Mouse (Mus musculus): ENCODE results near the gene Rfx6. TPM values are rescaled to one million over a fixed set of nuclear protein-coding genes. Genes with fewer than 3 reads are reported as not detected.

The Rfx6 gene
- not detected in 2 replicates for polyA plus RNA-seq (2015; fragmentation: Nextera tagmentation; extraction: Ambion mirVana)

GRCm38 (mm10) chr10:51677548-51678250 is at the start of gene Rfx6:
Rfx6 (plus strand) TSS chr10:51677756.
- peak within 1 kb of the TSS; percentile 45 for H3K4me3 ChIP-seq (ENCODE audit: low read length)
- no peaks in the 10 kb centered on the region for H3K36me3 ChIP-seq (ENCODE audit: insufficient read depth, low read length)
- no peaks in the 10 kb centered on the region for H3K9me3 ChIP-seq (ENCODE audit: low read length)
- ATAC-seq (ENCODE audit: low FRiP score, low TSS enrichment): peak; percentile 74; the same call in 1 of the 2 replicates
- H3K4me1 ChIP-seq (ENCODE audit: insufficient read depth, low read length): 0 out of 2 replicates have a peak, but pooled peaks cover 8% of the 10 kb centered on the region
- no peak within 1 kb of the TSS for H3K9ac ChIP-seq (replicated peaks; ENCODE audit: low read length)
- H3K27ac ChIP-seq (ENCODE audit: low read length): no peak within 1 kb of the TSS
- peaks cover 27% of the 10 kb centered on the region for H3K27me3 ChIP-seq (ENCODE audit: insufficient read depth, low read length)
- H3K4me2 ChIP-seq (replicated peaks; ENCODE audit: low read depth, low read length): peak within 1 kb of the TSS; percentile 66
- whole genome bisulfite sequencing: under 1% methylated on average over 33 of the region's 38 CpGs

GRCm38 (mm10) chr10:51631411-51632136 is 46.0 kb upstream of the Rfx6 start, which contains the start of gene Gprc6a:
Gprc6a (minus strand) TSS chr10:51631461.
- H3K4me3 ChIP-seq (ENCODE audit: low read length): no peak within 1 kb of the TSS
- no peaks in the 10 kb centered on the region for H3K4me1 ChIP-seq (ENCODE audit: insufficient read depth, low read length)
- no peak for ATAC-seq (ENCODE audit: low FRiP score, low TSS enrichment)
- H3K4me2 ChIP-seq (replicated peaks; ENCODE audit: low read depth, low read length): no peak within 1 kb of the TSS
- H3K27ac ChIP-seq (ENCODE audit: low read length): no peak within 1 kb of the TSS
- H3K27me3 ChIP-seq (ENCODE audit: insufficient read depth, low read length): no peaks in the 10 kb centered on the region
- H3K9ac ChIP-seq (replicated peaks; ENCODE audit: low read length): no peak within 1 kb of the TSS
- WGBS: 70% methylated on average over 8 of the region's 8 CpGs
- no peaks in the 10 kb centered on the region for H3K36me3 ChIP-seq (ENCODE audit: insufficient read depth, low read length)
- no peaks in the 10 kb centered on the region for H3K9me3 ChIP-seq (ENCODE audit: low read length)

DNA sequence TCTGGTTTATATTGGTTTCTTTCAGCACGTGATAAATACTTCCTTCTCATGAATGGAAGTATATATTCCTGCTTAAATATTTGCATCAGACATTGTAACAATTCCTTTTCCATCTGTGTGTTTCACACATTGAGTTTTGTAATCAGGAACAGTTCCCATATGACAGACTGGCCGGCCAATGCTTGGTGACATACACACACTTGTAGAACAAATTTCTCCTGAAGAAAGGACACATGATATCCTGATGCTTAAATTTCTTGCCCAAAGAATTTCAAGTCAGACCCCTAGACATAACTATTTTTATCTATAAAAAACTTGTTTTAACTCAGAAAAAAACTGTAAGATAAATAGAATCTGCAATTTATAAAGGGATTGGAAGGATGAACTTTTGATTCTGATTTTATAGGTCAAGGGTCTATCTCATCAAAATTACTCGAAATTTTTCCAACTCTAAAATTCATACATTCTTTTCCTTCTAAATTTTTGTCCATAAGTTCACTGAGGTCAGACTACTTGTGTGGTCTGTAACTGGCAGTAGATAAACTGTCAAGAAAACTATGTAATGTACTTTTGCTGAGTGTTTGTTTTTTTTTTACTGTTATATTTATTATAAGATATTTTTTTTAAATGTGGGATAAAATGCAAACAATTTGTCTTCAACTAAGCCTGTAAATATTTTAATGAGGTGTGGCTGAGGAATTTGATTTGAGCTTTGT is 27.9 kb upstream of the Rfx6 start:
- Histone ChIP-seq H3K36me3 (ENCODE audit: insufficient read depth, low read length) (no peaks in the 10 kb centered on the region), H3K4me2 (replicated peaks; ENCODE audit: low read depth, low read length) (no peak overlapping the region), H3K9ac (replicated peaks; ENCODE audit: low read length) (no peak overlapping the region), H3K4me1 (ENCODE audit: insufficient read depth, low read length) (no peaks in the 10 kb centered on the region), H3K27ac (ENCODE audit: low read length) (no peak overlapping the region), H3K4me3 (ENCODE audit: low read length) (no peak overlapping the region), H3K9me3 (ENCODE audit: low read length) (0 out of 2 replicates have a peak, but pooled peaks cover 3% of the 10 kb centered on the region), H3K27me3 (ENCODE audit: insufficient read depth, low read length) (no peaks in the 10 kb centered on the region)
- no peak for ATAC-seq (ENCODE audit: low FRiP score, low TSS enrichment)
- WGBS: 63% methylated on average over 3 of the region's 3 CpGs

- no peak overlapping the region for H3K4me3 ChIP-seq (ENCODE audit: low read length)
- no peak overlapping the region for H3K4me2 ChIP-seq (replicated peaks; ENCODE audit: low read depth, low read length)
- no peak overlapping the region for H3K27ac ChIP-seq (ENCODE audit: low read length)
- H3K27me3 ChIP-seq (ENCODE audit: insufficient read depth, low read length): no peaks in the 10 kb centered on the region
- no peaks in the 10 kb centered on the region for H3K4me1 ChIP-seq (ENCODE audit: insufficient read depth, low read length)
- ATAC-seq (ENCODE audit: low FRiP score, low TSS enrichment): no peak
- WGBS: 69% methylated on average over 1 of the region's 1 CpGs
- H3K9ac ChIP-seq (replicated peaks; ENCODE audit: low read length): no peak overlapping the region
- H3K36me3 ChIP-seq (ENCODE audit: insufficient read depth, low read length): no peaks in the 10 kb centered on the region
- no peaks in the 10 kb centered on the region for H3K9me3 ChIP-seq (ENCODE audit: low read length)
These were observed 20.2 kb upstream of the Rfx6 start for GRCm38 (mm10) chr10:51657324-51657723.

DNA sequence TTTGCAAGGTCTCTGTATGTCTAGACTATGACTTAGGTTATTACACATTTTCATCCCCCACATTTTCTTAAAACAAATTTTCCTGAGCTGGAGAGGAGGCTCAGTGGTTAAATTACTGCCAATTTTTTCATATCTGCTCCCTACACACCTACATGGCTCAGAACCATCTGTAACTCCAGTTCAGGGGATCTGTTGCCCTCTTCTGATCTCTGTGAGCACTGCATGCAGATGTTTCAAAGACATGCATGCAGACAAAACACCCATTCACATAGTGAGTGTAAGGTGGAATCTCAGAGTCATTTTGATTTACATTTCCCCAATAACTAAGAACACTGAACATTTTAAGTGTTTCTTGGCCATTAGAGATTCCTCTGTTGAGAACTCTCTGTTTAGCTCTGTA is 8.2 kb upstream of the Rfx6 start:
- H3K36me3 ChIP-seq (ENCODE audit: insufficient read depth, low read length): no peaks in the 10 kb centered on the region
- H3K27me3 ChIP-seq (ENCODE audit: insufficient read depth, low read length): no peaks in the 10 kb centered on the region
- H3K4me3 ChIP-seq (ENCODE audit: low read length): no peak overlapping the region
- H3K27ac ChIP-seq (ENCODE audit: low read length): no peak overlapping the region
- no peak overlapping the region for H3K4me2 ChIP-seq (replicated peaks; ENCODE audit: low read depth, low read length)
- no peaks in the 10 kb centered on the region for H3K4me1 ChIP-seq (ENCODE audit: insufficient read depth, low read length)
- no peaks in the 10 kb centered on the region for H3K9me3 ChIP-seq (ENCODE audit: low read length)
- no peak overlapping the region for H3K9ac ChIP-seq (replicated peaks; ENCODE audit: low read length)
- ATAC-seq (ENCODE audit: low FRiP score, low TSS enrichment): no peak

DNA sequence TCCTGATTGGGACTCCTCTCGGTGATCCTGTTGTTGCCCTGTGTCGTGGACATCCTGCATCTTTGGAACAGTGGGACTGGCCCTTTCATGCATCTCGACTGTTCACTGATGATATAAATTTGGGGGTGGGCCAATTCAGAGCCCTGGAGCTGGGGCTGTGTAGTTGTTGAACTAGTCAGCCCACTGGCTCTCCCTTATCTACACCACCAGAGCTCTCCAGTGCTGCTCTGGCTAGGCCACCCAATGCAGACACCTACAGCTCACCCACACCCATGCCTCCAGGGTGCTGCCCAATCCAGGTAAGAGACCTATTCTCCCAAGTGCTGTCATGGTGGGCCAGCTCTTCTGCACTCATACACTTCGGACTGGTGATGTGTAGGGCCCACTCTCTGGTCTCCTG is 6.0 kb upstream of the Rfx6 start:
- H3K4me2 ChIP-seq (replicated peaks; ENCODE audit: low read depth, low read length): no peak overlapping the region
- H3K36me3 ChIP-seq (ENCODE audit: insufficient read depth, low read length): no peaks in the 10 kb centered on the region
- no peak overlapping the region for H3K9ac ChIP-seq (replicated peaks; ENCODE audit: low read length)
- H3K9me3 ChIP-seq (ENCODE audit: low read length): no peaks in the 10 kb centered on the region
- no peak overlapping the region for H3K4me3 ChIP-seq (ENCODE audit: low read length)
- no peak for ATAC-seq (ENCODE audit: low FRiP score, low TSS enrichment)
- peaks cover 5% of the 10 kb centered on the region for H3K27me3 ChIP-seq (ENCODE audit: insufficient read depth, low read length)
- no peaks in the 10 kb centered on the region for H3K4me1 ChIP-seq (ENCODE audit: insufficient read depth, low read length)
- H3K27ac ChIP-seq (ENCODE audit: low read length): no peak overlapping the region
- WGBS: 93% methylated on average over 4 of the region's 4 CpGs

GRCm38 (mm10) chr10:51672082-51672779 is 5.3 kb upstream of the Rfx6 start:
- H3K9ac ChIP-seq (replicated peaks; ENCODE audit: low read length): no peak overlapping the region
- no peaks in the 10 kb centered on the region for H3K36me3 ChIP-seq (ENCODE audit: insufficient read depth, low read length)
- 47% methylated on average over 1 of the region's 1 CpGs for WGBS
- no peak overlapping the region for H3K4me3 ChIP-seq (ENCODE audit: low read length)
- peak; percentile 61; the same call in 1 of the 2 replicates for ATAC-seq (ENCODE audit: low FRiP score, low TSS enrichment)
- H3K27me3 ChIP-seq (ENCODE audit: insufficient read depth, low read length): peaks cover 11% of the 10 kb centered on the region
- H3K4me2 ChIP-seq (replicated peaks; ENCODE audit: low read depth, low read length): no peak overlapping the region
- no peaks in the 10 kb centered on the region for H3K4me1 ChIP-seq (ENCODE audit: insufficient read depth, low read length)
- H3K9me3 ChIP-seq (ENCODE audit: low read length): no peaks in the 10 kb centered on the region
- no peak overlapping the region for H3K27ac ChIP-seq (ENCODE audit: low read length)

DNA sequence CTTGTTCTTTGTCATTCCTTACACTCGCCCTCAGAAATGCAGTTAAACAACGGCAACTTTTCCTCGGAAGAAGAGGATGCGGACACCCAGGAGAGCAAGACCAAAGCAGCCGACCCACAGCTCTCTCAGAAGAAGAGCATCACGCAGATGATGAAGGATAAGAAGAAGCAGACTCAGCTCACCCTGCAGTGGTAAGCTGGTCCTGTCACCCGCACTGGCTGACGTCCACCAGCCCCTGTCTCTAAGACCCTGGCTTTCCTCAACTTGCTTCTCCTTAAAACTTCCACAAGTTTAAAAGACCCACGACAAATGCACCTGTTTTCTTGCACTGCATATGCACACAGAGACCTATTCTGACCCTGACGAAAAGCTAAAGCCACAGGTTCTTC is 689 bp downstream of the Rfx6 start:
- no peaks in the 10 kb centered on the region for H3K9me3 ChIP-seq (ENCODE audit: low read length)
- peak; percentile 15; the same call in 1 of the 2 replicates for ATAC-seq (ENCODE audit: low FRiP score, low TSS enrichment)
- no peak overlapping the region for H3K27ac ChIP-seq (ENCODE audit: low read length)
- H3K4me1 ChIP-seq (ENCODE audit: insufficient read depth, low read length): 0 out of 2 replicates have a peak, but pooled peaks cover 8% of the 10 kb centered on the region
- H3K27me3 ChIP-seq (ENCODE audit: insufficient read depth, low read length): peaks cover 27% of the 10 kb centered on the region
- H3K9ac ChIP-seq (replicated peaks; ENCODE audit: low read length): no peak overlapping the region
- peak overlapping the region; percentile 66 for H3K4me2 ChIP-seq (replicated peaks; ENCODE audit: low read depth, low read length)
- H3K36me3 ChIP-seq (ENCODE audit: insufficient read depth, low read length): no peaks in the 10 kb centered on the region
- 4% methylated on average over 10 of the region's 10 CpGs for WGBS
- H3K4me3 ChIP-seq (ENCODE audit: low read length): peak overlapping the region; percentile 45

DNA sequence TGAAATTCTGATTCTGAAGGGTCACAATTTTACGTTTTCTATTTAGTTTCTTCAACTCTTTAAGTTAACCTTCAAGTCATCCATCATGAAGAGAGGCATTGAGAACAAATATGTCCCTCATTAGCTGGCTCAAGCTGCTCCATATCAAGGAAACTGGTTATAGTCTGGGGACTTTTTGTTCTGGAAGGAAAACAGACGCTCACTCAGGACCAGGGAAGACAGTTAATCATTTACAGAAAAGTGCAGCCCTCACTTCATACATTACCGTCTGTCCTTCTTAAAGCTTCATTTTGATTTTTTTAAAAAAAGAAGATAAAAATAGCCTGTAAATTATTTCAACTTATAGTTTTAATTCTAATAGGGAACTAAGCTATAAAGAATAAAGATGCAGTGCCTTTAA is 43.3 kb downstream of the Rfx6 start:
- Histone ChIP-seq H3K27me3 (ENCODE audit: insufficient read depth, low read length) (no peaks in the 10 kb centered on the region), H3K9me3 (ENCODE audit: low read length) (no peaks in the 10 kb centered on the region), H3K4me2 (replicated peaks; ENCODE audit: low read depth, low read length) (no peak overlapping the region), H3K9ac (replicated peaks; ENCODE audit: low read length) (no peak overlapping the region), H3K4me1 (ENCODE audit: insufficient read depth, low read length) (no peaks in the 10 kb centered on the region), H3K36me3 (ENCODE audit: insufficient read depth, low read length) (no peaks in the 10 kb centered on the region), H3K27ac (ENCODE audit: low read length) (no peak overlapping the region), H3K4me3 (ENCODE audit: low read length) (no peak overlapping the region)
- peak; percentile 77; the same call in 1 of the 2 replicates for ATAC-seq (ENCODE audit: low FRiP score, low TSS enrichment)
- 28% methylated on average over 3 of the region's 3 CpGs for WGBS

All from kidney, embryonic 16.5 days (tissue).